Mouse (Mus musculus): Measurements from ENCODE around the gene Olfr1145.

Olfr1145 gene

DNA sequence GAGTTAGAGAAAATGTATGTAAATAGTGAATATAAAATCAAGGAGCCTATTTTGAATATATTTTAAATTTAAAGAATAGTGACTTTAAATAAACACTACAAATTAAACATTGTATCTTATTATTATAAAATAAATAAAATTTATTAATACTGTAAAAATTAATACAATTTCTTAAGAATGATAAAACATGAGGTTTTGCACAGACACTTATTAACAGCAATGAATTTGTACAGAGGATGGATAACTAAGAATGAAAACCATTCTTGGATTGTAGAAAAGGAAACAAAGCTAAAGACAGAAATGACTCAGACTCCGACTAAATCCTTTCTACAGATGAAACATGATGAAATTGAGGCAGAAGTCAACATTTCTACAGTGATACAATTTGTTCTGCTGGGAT lies at the start of gene Olfr1145:
TSS of gene Olfr1145 (plus strand) at position 301 of the 400 bp plus-strand sequence.
- no peak for DNase-seq

DNA sequence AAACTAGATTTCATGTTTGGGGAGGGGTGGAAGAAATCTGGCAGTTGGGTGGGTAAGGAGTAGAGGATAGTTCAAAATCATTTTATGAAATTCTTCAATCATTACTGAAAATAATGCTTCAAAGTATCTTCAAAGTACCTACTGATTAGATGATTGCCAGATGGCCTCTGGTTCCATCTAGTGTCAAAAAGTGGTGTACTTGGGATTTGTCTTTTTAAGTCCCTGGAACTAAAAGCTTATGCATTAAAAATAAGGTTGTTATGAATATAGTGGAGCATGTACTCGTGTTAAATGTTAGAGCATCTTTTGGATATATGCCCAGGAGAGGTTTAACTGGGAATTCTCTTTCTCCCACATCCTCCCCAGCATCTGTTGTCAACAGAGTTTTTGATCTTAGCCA lies 33.5 kb upstream of the Olfr1145 start:
- DNase-seq, result no peak

DNA sequence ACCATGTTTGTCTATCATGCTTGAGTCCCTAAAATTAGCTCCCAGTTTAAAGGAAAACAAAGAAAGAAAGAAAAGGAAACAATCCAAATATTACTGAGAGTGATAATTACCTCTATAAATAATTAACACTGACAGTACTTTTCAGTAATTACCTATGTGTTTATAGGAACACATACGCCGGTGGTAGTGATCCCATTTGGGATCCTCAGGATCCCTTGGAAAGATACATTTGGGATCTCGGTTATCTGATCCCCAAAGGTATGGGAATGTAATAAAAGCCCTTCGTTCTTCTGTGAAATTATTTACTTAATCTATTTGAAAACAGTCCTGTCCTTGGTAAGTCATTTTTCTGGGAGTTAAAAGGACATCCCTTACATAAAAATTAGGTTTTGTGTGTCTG lies 30.4 kb upstream of the Olfr1145 start, which contains the start of gene Olfr152:
TSS of gene Olfr152 (plus strand) at position 301 of the 400 bp plus-strand sequence.
- DNase-seq, result no peak

DNA sequence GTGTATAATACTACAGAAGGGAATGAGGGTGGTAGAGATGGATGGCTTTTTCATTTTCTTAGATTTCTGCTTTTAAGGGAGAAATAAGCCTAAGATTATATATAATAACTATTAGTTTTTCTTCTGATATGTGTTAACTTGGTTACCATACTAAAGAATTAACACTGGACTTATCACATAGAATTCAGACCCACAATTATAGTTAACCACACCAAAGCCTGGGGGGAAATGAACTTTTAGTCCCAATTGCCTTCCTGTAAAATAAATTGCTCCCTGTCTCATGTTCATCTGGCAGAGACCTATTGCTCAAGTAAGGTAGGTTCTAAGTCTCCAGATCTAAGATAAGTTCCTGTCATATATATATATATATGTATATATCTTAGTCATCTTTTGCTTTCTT lies 9.3 kb upstream of the Olfr1145 start, which contains the start of gene Olfr1143:
TSS of gene Olfr1143 (plus strand) at position 301 of the 400 bp plus-strand sequence.
- no peak for DNase-seq

DNA sequence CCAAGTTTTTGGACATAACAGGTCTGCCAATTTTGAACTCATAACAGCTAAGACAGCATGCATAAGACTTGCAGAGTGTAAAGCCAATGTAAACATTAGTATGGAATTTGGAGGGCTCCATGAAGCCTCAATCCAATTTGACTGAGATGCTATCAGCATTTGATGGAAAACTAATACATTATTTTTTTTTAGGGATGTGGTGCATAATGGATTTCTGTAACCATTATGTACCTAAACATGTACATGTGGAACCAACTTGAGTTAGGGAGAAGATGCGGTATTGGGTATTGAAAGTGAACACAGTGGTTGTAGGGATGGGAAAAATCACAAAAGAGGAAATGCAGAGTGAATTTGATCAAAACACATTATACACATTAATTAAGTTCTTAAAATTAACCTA lies 20.6 kb downstream of the Olfr1145 start, which contains the start of gene Olfr1148:
TSS of gene Olfr1148 (plus strand) at position 301 of the 400 bp plus-strand sequence.
- DNase-seq, result no peak

DNA sequence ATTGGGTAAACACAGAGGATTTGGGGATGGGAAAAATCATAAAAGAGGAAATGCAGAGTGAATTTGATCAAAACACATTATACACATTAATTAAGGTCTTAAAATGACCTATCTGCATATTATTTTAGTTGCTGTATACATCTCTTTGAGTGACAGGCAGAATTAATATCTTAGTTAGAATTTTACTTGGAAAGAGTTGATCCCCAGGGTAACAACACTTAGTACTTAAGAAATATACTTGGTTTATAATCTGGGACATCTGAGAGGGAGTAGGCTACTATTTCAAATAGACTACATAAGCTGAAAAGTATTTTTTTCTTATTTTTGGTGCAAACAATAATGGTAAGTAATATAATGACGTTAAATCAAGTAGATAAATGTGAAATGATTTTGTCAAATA lies 34.1 kb downstream of the Olfr1145 start, which contains the start of gene Olfr1150-ps1:
TSS of gene Olfr1150-ps1 (plus strand) at position 301 of the 400 bp plus-strand sequence.
- no peak for DNase-seq

DNA sequence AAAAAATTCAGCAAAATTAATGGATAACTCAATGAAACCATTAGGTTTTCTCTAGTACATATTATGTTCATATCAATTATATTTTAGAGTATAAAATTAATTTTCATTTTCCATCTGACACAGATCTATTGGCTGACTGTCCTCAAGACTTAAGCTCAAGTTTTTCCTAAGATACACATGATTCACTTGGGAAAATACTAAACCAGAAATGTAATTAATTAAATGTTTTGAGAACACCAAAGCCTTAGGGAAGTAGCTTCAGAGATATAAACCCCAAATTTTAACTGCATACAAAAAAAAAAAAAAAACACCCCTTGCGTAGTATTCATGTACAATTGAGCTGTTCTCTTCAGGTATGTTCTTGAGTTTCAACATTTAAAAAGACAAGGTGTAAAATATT lies 45.9 kb downstream of the Olfr1145 start, which contains the start of gene Olfr1151:
TSS of gene Olfr1151 (plus strand) at position 301 of the 400 bp plus-strand sequence.
- no peak for DNase-seq
